Mouse (Mus musculus) testis, adult 2 months (tissue): ENCODE data around the gene Bach1.

Experiments used
- CTCF ChIP-seq: fragments of 200-500 bp; IDR thresholded peaks from 2 replicates; pipeline ENCODE4 v1.5.1; 2012; ENCODE audit warnings: low read depth, mild to moderate bottlenecking, inconsistent platforms, low read length, moderate library complexity; ENCODE audit not compliant: control insufficient read depth, insufficient read depth, insufficient replicate concordance
- POLR2A ChIP-seq: fragments of 200-500 bp; IDR thresholded peaks from 2 replicates; pipeline ENCODE4 v1.6.1; 2012; ENCODE audit warnings: low read depth, mild to moderate bottlenecking, inconsistent platforms, low read length, moderate library complexity; ENCODE audit not compliant: control insufficient read depth

DNA sequence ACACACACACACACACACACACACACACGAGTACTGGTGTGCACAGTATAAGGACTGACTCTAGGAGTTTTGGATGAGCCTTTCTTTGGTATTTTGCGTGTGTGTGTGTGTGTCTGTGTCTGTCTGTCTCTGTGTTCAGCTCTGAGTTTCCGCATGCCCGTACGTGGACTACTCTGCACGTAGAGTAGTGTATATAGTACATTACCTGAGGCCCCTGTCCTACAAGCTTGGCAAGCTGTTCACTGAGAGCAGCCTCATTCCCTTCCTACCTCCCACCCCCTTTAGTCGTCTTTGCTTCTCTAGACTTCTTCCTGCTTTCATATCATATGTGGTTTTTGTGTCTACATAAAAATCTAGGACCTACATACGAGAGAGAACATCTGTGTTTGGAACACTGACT lies 30.0 kb downstream of the Bach1 start:
- TF ChIP-seq CTCF: no peak
- TF ChIP-seq POLR2A: no peak
